Mouse (Mus musculus) bone marrow, adult 2 months (tissue): Measurements from ENCODE around the gene Ror1.

ENCODE experiments used
- CTCF ChIP-seq: fragments of 200-500 bp; IDR thresholded peaks from 2 replicates; pipeline ENCODE4 v1.5.1; 2011; ENCODE audit warnings: low read length, control low read depth; ENCODE audit not compliant: control insufficient read depth, insufficient read depth
- POLR2A ChIP-seq: fragments of 200-500 bp; IDR thresholded peaks from 2 replicates; pipeline ENCODE4 v1.6.1; 2011; ENCODE audit warnings: low read depth, mild to moderate bottlenecking, control low read depth, low read length, borderline replicate concordance; ENCODE audit not compliant: control insufficient read depth

DNA sequence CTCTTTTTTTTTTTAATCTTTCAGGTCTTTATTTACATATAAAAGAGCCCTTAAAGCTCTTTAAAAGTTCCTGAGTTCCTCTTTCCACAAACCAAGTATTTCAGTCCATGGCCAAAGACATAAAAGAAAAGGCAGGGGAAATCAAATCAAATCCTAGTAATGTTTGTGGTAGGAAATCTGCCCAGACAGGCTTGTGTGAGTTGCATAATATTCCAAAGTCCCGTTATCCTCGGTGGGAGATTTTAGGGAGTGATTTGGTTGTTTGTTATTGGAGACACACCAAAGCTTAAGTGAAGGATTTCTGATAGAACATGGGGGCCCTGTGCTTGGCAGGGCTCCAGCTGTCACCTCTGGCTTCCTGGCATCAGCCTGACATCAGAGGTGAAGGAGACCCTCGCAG lies 305.5 kb downstream of the Ror1 start:
- TF ChIP-seq CTCF (no peak), POLR2A (no peak)
